Mouse (Mus musculus) hindbrain, embryonic 12.5 days (tissue): ENCODE results near the gene Il11ra2. TPM values are rescaled to one million over a fixed set of nuclear protein-coding genes. Genes with fewer than 3 reads are reported as not detected.
"Not testable (repeated sequence)": the region's sequence is repeated elsewhere in the genome, so short reads cannot be mapped to it uniquely, and the experiment has no call there.

Experiments used
- ATAC-seq: fragments of 200-750 bp; cut with Nextera tagmentation; 2 replicates; pipeline ENCODE4 v1.8.0; 2017; ENCODE audit warnings: moderate TSS enrichment; ENCODE audit not compliant: low FRiP score
- H3K27ac ChIP-seq: fragments of 300-500 bp; sonication (generic); 2 replicates; pipeline ENCODE4 v1.5.1; 2016; ENCODE audit warnings: mild to moderate bottlenecking
- H3K27me3 ChIP-seq: fragments of 300-500 bp; sonication (generic); 2 replicates; pipeline ENCODE4 v1.6.1; 2016; ENCODE audit warnings: mild to moderate bottlenecking
- H3K36me3 ChIP-seq: fragments of 300-500 bp; sonication (generic); 2 replicates; pipeline ENCODE4 v1.6.1; 2016; ENCODE audit warnings: mild to moderate bottlenecking
- H3K4me1 ChIP-seq: fragments of 300-500 bp; sonication (generic); 2 replicates; pipeline ENCODE4 v1.6.1; 2016
- H3K4me2 ChIP-seq: fragments of 300-500 bp; sonication (generic); replicated peaks from 2 replicates; pipeline ENCODE4 v1.6.1; 2016; ENCODE audit warnings: mild to moderate bottlenecking
- H3K4me3 ChIP-seq: fragments of 300-500 bp; sonication (generic); 2 replicates; pipeline ENCODE4 v1.5.1; 2016; ENCODE audit warnings: mild to moderate bottlenecking
- H3K9ac ChIP-seq: fragments of 300-500 bp; sonication (generic); 2 replicates; pipeline ENCODE4 v1.6.1; 2016; ENCODE audit warnings: mild to moderate bottlenecking, moderate library complexity
- H3K9me3 ChIP-seq: fragments of 300-500 bp; sonication (generic); replicated peaks from 2 replicates; pipeline ENCODE4 v1.6.1; 2016; ENCODE audit warnings: mild to moderate bottlenecking
- WGBS: fragments of 180-500 bp; shearing (Covaris S2); methylation state at CpG from one replicate; pipeline ENCODE4 v1.1.7; 2016; 5-methylcytosine and 5-hydroxymethylcytosine counted together
- polyA plus RNA-seq: library from polyadenylated mRNA; unstranded; fragments of >200 nt; fragmentation: Nextera tagmentation; extraction: Ambion mirVana; gene quantifications from 2 replicates; pipeline ENCODE4 v1.2.1, GENCODE M21; 2016

Il11ra2 gene
- polyA plus RNA-seq, result not detected in 2 replicates

DNA sequence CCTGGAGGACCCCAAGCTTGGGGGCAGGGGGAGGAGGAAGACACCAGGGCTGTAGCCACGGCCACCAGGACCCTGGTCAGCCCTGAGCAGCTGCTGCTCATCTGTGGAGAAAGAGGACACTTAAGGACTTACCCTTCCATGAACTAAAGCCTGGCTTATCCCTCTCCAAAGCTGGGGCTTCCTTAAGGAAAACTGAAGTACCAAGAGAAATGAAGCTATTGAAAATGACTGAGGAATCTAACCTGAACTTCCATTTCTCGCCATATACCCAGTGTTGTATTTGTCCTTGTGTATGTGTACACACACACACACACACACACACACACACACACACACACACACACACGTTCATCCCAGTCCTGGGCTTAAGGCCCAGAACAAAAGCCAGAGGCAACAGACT lies at the start of gene Il11ra2:
Gene Il11ra2, minus strand, starts transcription at position 101 of the 400 bp plus-strand sequence.
- not testable (repeated sequence) for ATAC-seq, H3K9ac ChIP-seq, H3K27ac ChIP-seq, H3K36me3 ChIP-seq, H3K4me2 ChIP-seq, H3K4me3 ChIP-seq, H3K9me3 ChIP-seq, H3K27me3 ChIP-seq, H3K4me1 ChIP-seq
- no CpG with 5 or more reads among the region's 3 CpGs for WGBS

DNA sequence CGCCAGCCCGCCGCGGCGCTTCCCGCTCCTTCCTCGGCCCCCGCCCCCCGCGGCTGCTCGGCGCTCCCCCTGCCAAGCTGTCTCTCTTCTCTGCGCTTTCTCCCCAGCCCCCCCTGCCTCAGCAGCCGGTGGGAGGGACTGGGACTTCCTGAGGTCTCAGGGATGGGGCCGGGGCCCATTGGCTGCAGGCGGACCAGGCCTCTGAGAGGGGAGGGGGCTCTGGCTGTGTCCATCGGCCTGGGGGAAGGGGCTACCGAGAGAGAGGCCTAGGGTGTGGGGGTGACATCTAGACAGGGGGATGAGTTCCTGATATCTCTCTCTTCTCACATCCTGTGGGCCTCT lies 20.5 kb upstream of the Il11ra2 start:
- not testable (repeated sequence) for H3K4me3 ChIP-seq, H3K36me3 ChIP-seq, H3K4me1 ChIP-seq, H3K27ac ChIP-seq, H3K27me3 ChIP-seq, H3K4me2 ChIP-seq, H3K9ac ChIP-seq, H3K9me3 ChIP-seq
- ATAC-seq, result peak; percentile 58
- no CpG with 5 or more reads among the region's 18 CpGs for WGBS

DNA sequence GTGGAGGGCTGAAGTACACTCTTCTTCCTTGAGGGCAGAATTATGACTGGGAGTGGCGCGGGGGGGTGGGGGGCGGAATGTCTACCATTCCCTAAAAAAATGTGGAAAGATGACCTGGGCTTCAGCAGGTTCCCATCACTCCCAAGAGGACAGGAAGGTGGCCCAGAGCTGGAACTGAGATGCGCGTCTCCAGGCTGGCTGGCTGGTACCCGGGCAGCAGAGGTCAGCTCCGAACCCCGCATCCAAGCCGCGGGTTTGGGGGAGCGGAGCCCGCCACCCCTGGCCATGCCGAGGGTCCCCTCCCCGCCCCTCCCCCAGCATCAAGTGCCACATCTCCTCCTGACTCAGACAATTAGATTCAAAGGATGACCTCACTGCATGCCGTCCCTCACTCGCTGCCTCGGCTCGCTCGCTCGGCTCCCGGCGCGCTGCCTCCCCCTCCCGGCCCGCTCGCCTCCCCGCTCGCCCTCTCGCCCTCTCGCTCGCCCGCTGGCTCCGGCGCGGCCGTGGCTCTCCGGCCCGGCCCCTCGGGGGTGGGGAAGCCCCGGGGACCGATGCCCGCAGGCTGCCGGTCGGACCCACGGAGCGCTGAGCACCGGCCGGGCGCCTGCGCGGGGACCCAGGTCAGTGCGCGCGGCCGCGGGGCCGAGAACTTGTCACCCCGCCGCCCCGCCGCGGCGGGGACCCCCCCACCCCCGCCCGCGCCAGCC lies 19.9 kb upstream of the Il11ra2 start:
- WGBS, result no CpG with 5 or more reads among the region's 66 CpGs
- not testable (repeated sequence) for H3K27ac ChIP-seq, H3K9ac ChIP-seq, H3K4me1 ChIP-seq, H3K27me3 ChIP-seq, H3K36me3 ChIP-seq, H3K9me3 ChIP-seq, H3K4me2 ChIP-seq, H3K4me3 ChIP-seq
- peak; percentile 68 for ATAC-seq

DNA sequence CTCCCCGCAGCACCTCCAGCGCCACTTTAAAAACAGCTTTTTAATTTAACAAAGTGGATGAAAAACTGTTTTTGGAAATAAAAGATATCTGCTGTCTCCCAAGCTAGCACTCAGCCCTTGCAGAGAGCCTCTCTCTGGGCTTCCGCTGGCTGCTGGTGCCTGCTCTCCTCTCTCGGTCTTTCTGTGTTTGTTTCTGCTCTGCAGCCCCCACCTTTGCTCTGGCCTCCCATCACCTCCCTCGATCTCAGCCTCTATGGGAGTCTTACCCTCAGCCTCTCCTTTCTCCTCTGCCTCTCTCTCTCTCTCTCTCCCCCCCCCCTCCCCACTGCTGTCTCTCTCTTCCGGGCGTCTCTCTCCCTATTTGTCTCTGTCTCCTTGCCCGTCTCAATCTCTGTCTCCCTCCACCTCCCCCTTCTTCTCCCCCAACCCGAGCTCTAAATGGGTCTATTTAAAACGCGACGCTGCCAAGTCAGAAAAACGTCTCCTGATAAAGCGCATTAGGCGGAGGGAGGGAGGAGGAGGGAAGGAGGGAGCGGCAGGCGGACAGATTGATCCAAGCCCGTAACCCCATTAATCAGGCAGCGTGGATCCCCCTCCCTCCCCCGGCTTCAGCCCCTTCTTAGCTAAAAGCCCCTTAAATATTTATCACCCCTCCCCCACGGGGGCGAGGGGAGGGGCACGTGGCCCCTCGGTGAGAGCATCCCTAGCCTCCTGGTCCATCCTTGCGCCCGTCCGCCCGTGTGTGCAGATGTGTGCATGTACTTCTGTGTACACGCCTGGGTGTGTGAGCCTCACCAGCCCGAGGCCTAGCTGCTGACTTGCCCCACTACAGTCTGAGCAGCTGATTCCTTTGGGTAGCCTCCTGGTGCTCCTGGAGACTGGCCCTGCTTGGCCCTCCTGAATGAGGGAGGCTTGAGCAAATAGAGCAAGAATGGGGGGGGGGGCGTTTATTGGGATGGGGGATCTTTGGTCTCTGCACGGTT lies 19.0 kb upstream of the Il11ra2 start:
- not testable (repeated sequence) for H3K4me3 ChIP-seq, H3K9ac ChIP-seq, H3K27me3 ChIP-seq, H3K4me2 ChIP-seq, H3K27ac ChIP-seq, H3K4me1 ChIP-seq, H3K36me3 ChIP-seq, H3K9me3 ChIP-seq
- WGBS, result no CpG with 5 or more reads among the region's 32 CpGs
- peak; percentile 66 for ATAC-seq

DNA sequence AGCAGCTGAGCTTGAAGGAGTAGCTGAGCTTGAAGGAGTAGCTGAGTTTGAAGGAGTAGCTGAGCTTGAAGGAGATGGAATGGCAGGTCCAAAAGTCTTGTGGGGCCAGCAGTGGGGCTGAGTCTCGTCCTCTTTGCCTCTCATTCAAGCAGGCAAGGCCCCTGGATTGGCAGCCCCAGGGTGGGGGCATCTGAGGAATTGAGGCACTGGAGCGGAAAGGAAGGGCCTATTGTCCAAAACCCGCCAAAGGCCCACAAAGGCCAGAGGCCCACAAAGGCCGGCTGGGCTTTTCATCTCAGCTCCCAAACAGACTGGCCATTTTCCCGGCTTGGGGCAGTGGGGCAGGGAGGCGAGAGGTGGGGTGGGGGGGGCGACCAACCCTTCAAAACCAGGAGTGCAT lies 17.7 kb upstream of the Il11ra2 start:
- H3K9me3 ChIP-seq, ATAC-seq, H3K36me3 ChIP-seq, H3K4me1 ChIP-seq, H3K4me3 ChIP-seq, H3K9ac ChIP-seq, H3K4me2 ChIP-seq, H3K27ac ChIP-seq, H3K27me3 ChIP-seq: not testable (repeated sequence)
- WGBS, result no CpG with 5 or more reads among the region's 7 CpGs

DNA sequence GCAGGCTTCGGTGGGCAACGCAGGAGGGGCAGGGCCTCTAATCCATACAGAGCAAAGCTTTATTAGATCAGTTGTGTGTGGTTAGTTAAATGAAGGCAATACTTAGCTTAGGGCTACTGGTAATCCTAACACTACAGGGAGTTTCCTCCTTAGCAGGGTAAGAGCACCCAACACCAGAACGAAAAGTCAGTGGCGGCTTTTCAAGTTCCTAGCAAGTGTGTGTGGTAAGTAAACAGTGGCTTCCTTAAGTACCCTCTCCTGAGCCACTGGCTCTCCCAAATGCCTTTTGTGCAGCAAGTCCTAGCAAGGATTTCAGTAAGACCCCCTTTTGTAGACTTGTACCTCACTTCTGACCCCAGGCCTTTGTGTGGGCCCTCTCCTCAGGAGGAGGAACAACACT lies 13.7 kb upstream of the Il11ra2 start:
- not testable (repeated sequence) for ATAC-seq, H3K4me2 ChIP-seq, H3K9me3 ChIP-seq, H3K4me3 ChIP-seq, H3K36me3 ChIP-seq, H3K9ac ChIP-seq, H3K4me1 ChIP-seq, H3K27me3 ChIP-seq, H3K27ac ChIP-seq
- WGBS, result no CpG with 5 or more reads among the region's 4 CpGs

DNA sequence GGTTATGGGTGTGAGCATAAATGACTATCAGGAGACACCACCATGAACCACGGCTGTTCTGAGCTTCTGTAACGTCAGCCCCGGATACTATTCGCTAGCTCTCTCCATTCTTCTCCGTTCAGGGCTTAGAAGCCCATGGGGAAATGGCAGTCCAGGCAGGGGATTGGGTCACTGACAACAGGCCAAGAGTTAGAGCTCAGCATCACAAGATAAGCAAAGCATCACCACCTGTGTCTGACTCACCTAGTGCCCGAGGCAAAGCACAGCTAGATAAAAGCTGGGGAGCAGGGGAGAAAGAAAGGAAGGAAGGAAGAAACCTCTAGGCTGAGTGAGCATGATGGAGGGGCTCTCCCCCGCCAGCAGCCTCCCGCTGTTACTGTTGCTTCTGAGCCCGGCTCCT lies 6.7 kb downstream of the Il11ra2 start, which contains the start of gene Ccl27b:
Gene Ccl27b, plus strand, starts transcription at position 301 of the 400 bp plus-strand sequence.
- WGBS, result no CpG with 5 or more reads among the region's 9 CpGs
- ATAC-seq, H3K4me2 ChIP-seq: not testable (repeated sequence)

DNA sequence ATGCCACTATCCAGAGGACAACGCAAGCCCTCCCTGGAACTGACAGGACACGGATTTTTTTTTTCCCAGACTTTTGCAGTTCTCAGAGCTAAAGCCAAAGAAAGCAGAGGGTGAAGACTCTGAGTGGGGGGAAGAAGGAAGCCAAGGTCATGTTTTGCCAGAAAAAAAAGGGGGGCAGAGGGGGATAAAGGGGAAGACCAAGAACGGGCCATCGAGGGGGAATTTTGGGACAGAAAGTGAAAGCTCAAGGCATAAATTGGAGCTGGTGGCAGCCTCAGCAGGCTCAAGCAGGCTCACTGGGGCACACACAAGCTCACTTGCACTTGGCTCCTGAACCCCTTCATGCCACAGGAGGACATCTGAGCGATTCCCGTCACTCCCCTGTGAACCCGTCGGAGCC lies 32.3 kb downstream of the Il11ra2 start, which contains the start of gene Gm2564:
Gene Gm2564, plus strand, starts transcription at position 301 of the 400 bp plus-strand sequence.
- H3K4me2 ChIP-seq, H3K9me3 ChIP-seq, H3K9ac ChIP-seq, ATAC-seq, H3K27ac ChIP-seq, H3K36me3 ChIP-seq, H3K4me1 ChIP-seq, H3K4me3 ChIP-seq, H3K27me3 ChIP-seq: not testable (repeated sequence)
- no CpG with 5 or more reads among the region's 8 CpGs for WGBS

More for the DNA sequence above, 6.7 kb downstream of the Il11ra2 start, which contains the start of gene Ccl27b:
- not testable (repeated sequence) for H3K4me3 ChIP-seq, H3K27me3 ChIP-seq, H3K36me3 ChIP-seq, H3K4me1 ChIP-seq, H3K27ac ChIP-seq, H3K9ac ChIP-seq, H3K9me3 ChIP-seq

DNA sequence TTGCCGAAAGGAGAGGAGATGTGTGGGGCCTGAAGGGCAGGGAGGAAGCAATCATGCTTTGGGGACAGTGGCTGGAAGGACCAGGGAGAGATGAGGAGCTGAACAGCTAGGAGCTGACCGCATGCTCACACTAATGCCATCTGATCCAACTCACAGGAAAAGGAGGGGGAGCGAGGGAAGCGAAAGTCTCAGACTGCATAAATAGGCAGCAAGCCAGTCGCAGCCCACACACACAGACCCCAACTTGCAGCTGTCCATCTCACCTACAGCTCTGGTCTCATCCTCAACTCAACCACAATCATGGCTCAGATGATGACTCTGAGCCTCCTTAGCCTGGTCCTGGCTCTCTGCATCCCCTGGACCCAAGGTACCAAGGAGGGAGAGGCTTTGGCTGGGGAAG lies 49.8 kb downstream of the Il11ra2 start, which contains the start of gene Gm10591:
Gene Gm10591, plus strand, starts transcription at position 301 of the 400 bp plus-strand sequence.
- not testable (repeated sequence) for H3K9ac ChIP-seq, H3K27ac ChIP-seq, H3K36me3 ChIP-seq, H3K27me3 ChIP-seq, H3K4me2 ChIP-seq, H3K4me1 ChIP-seq, H3K4me3 ChIP-seq, ATAC-seq, H3K9me3 ChIP-seq
- WGBS, result no CpG with 5 or more reads among the region's 5 CpGs

Other genes starting within 250 kb of the Il11ra2 start
- not detected in 2 replicates for gene Gm21586, start 222.5 kb downstream of the Il11ra2 start, polyA plus RNA-seq
- 0.12 TPM in 1 of 2 replicates, not detected in the other for gene Gm2163, start 195.1 kb downstream of the Il11ra2 start, polyA plus RNA-seq
- 0.05 TPM in 1 of 2 replicates, not detected in the other for gene Fam205a2, start 133.7 kb downstream of the Il11ra2 start, polyA plus RNA-seq
- gene Gm10591, start 49.7 kb downstream of the Il11ra2 start, polyA plus RNA-seq, result not detected in 2 replicates
- gene Gm2564, start 32.2 kb downstream of the Il11ra2 start, polyA plus RNA-seq, result not detected in 2 replicates
- gene Ccl27b, start 6.6 kb downstream of the Il11ra2 start, polyA plus RNA-seq, result not detected in 2 replicates
- gene 4930578G10Rik, start 73.7 kb upstream of the Il11ra2 start, polyA plus RNA-seq, result 0.73 and 1.1 TPM in 2 replicates
- not detected in 2 replicates for gene Ccl19, start 94.7 kb upstream of the Il11ra2 start, polyA plus RNA-seq
- gene Ccl21a, start 112.1 kb upstream of the Il11ra2 start, polyA plus RNA-seq, result 4.1 and 5.5 TPM in 2 replicates
- 0.05 and 0.21 TPM in 2 replicates for gene Fam205a1, start 192.0 kb upstream of the Il11ra2 start, polyA plus RNA-seq
- gene Gm12394, start 194.9 kb upstream of the Il11ra2 start, polyA plus RNA-seq, result 0.31 and 0.48 TPM in 2 replicates
- 1.9 and 2.4 TPM in 2 replicates for gene Fam205c, start 212.3 kb upstream of the Il11ra2 start, polyA plus RNA-seq